8 mouse cellular contexts compared by ENCODE assay signal in genomic region chr1:134062411-134063085, GRCm38 (mm10). TPM values are rescaled to one million over a fixed set of nuclear protein-coding genes. Genes with fewer than 3 reads are reported as not detected.
DNase-seq lines count a peak whose midpoint lies in the region; ATAC-seq and TF ChIP-seq lines count a peak whose summit lies in the region.

No protein-coding gene starts in this region.

- 10% methylated on average over 11 of the region's 11 CpGs for WGBS in hindbrain, postnatal 0 days
- WGBS in midbrain, embryonic 14.5 days: 3% methylated on average over 11 of the region's 11 CpGs

- peak overlapping the region; percentile 95 for H3K27ac ChIP-seq in hindbrain, postnatal 0 days
- peak overlapping the region; percentile 94 for H3K27ac ChIP-seq in midbrain, embryonic 14.5 days (replicated peaks; ENCODE audit: low read depth, low read length)

- H3K27me3 ChIP-seq in erythroblast, embryonic 14.5 days (ENCODE audit: control insufficient read depth): peaks cover 95% of the 10 kb centered on the region
- no peaks in the 10 kb centered on the region for H3K27me3 ChIP-seq in hindbrain, postnatal 0 days (ENCODE audit: insufficient read depth, low read length)
- no peaks in the 10 kb centered on the region for H3K27me3 ChIP-seq in midbrain, embryonic 14.5 days (ENCODE audit: control insufficient read depth, insufficient read depth, low read length)

- DNase-seq in ovary, postnatal 36 days (ENCODE audit: low spot score): peak; percentile 38
- DNase-seq in ovary, adult 18-20 months (ENCODE audit: low spot score): no peak
- peak; percentile 86 for DNase-seq in hindbrain, postnatal 0 days (ENCODE audit: low spot score)
- DNase-seq in midbrain, embryonic 14.5 days: peak; percentile 90
- DNase-seq in adrenal gland, adult 18-20 months (ENCODE audit: low spot score in 2 of 2): no peak

- H3K9ac ChIP-seq in hindbrain, postnatal 0 days (replicated peaks; ENCODE audit: low read length): 0 out of 2 replicates have a peak overlapping the region, but pooled peaks have one; percentile 18
- peak overlapping the region; percentile 39 for H3K9ac ChIP-seq in midbrain, embryonic 14.5 days (replicated peaks; ENCODE audit: low read length)

- TF ChIP-seq CTCF in hindbrain, postnatal 0 days (IDR thresholded peaks at IDR 0.05; ENCODE audit: low read depth): no peak

- H3K9me3 ChIP-seq in erythroblast, embryonic 14.5 days (ENCODE audit: control insufficient read depth, low read length): peaks cover 8% of the 10 kb centered on the region; the same call in 1 of the 2 replicates
- no peaks in the 10 kb centered on the region for H3K9me3 ChIP-seq in hindbrain, postnatal 0 days (ENCODE audit: low read length)
- H3K9me3 ChIP-seq in midbrain, embryonic 14.5 days (ENCODE audit: control insufficient read depth, low read length): no peaks in the 10 kb centered on the region

- peaks cover 86% of the 10 kb centered on the region for H3K4me1 ChIP-seq in erythroblast, embryonic 14.5 days (ENCODE audit: control insufficient read depth)
- peaks cover 43% of the 10 kb centered on the region for H3K4me1 ChIP-seq in hindbrain, postnatal 0 days (ENCODE audit: insufficient read depth, low read length)
- peaks cover 68% of the 10 kb centered on the region for H3K4me1 ChIP-seq in midbrain, embryonic 14.5 days (ENCODE audit: control insufficient read depth, insufficient read depth, low read length)

- peak overlapping the region; percentile 6 for H3K4me3 ChIP-seq in erythroblast, embryonic 14.5 days (replicated peaks)
- H3K4me3 ChIP-seq in hindbrain, postnatal 0 days (ENCODE audit: low read length): 0 out of 2 replicates have a peak overlapping the region, but pooled peaks have one; percentile 0
- H3K4me3 ChIP-seq in midbrain, embryonic 14.5 days (replicated peaks; ENCODE audit: low read depth, low read length): no peak overlapping the region

- H3K36me3 ChIP-seq in erythroblast, embryonic 14.5 days (ENCODE audit: control insufficient read depth): no peaks in the 10 kb centered on the region
- H3K36me3 ChIP-seq in hindbrain, postnatal 0 days (ENCODE audit: insufficient read depth, low read length): no peaks in the 10 kb centered on the region
- no peaks in the 10 kb centered on the region for H3K36me3 ChIP-seq in midbrain, embryonic 14.5 days (ENCODE audit: control insufficient read depth, insufficient read depth, low read length)

- H3K4me2 ChIP-seq in hindbrain, postnatal 0 days (ENCODE audit: low read depth, low read length): peak overlapping the region; percentile 43
- H3K4me2 ChIP-seq in midbrain, embryonic 14.5 days (ENCODE audit: low read length): peak overlapping the region; percentile 80

- no peak for ATAC-seq in erythroblast, adult 5-6 weeks (replicated peaks; ENCODE audit: low FRiP score, poor library complexity, severe bottlenecking)
- peak; percentile 39 for ATAC-seq in hindbrain, postnatal 0 days
- ATAC-seq in midbrain, embryonic 14.5 days (ENCODE audit: low FRiP score, low TSS enrichment): peak; percentile 60
- no peak for ATAC-seq in megakaryocyte, adult 5-6 weeks (ENCODE audit: poor library complexity, severe bottlenecking)

RNA-seq across cellular contexts. Expression of gene Btg2, which starts 16.4 kb away (rescaled TPM):
- 13.2 and 14.8 TPM in 2 replicates for polyA plus RNA-seq in erythroblast, embryonic 14.5 days (2012)
- 173 and 183 TPM in 2 replicates for total RNA-seq in erythroblast, adult 5-6 weeks (2015; ENCODE audit: low replicate concordance)
- total RNA-seq in erythroblast, adult 5-6 weeks (2017; ENCODE audit: low replicate concordance): 354 and 411 TPM in 2 replicates
- total RNA-seq in hindbrain, postnatal 0 days (2014; rRNA removed): 11.2 and 26.1 TPM in 2 replicates
- 13.2 and 14.8 TPM in 2 replicates for polyA plus RNA-seq in hindbrain, postnatal 0 days (2015; fragmentation: Nextera tagmentation; extraction: Ambion mirVana)
- 34.2 and 61.1 TPM in 2 replicates for polyA plus RNA-seq in midbrain, embryonic 14.5 days (2014; fragmentation: Nextera tagmentation; extraction: Ambion mirVana)
- 68.9 and 87.3 TPM in 2 replicates for total RNA-seq in megakaryocyte, adult 5-6 weeks (2015)
- 175 and 189 TPM in 2 replicates for total RNA-seq in megakaryocyte, adult 5-6 weeks (2017)
- 10 to 100 TPM; 23.1 to 32.7 TPM for total RNA-seq in adrenal gland, adult 18-20 months (2021)

RNA-seq across cellular contexts. Expression of gene Fmod, which starts 25.5 kb away (rescaled TPM):
- polyA plus RNA-seq in erythroblast, embryonic 14.5 days (2012): not detected in 2 replicates
- not detected in 2 replicates for total RNA-seq in erythroblast, adult 5-6 weeks (2015; ENCODE audit: low replicate concordance)
- not detected in 2 replicates for total RNA-seq in erythroblast, adult 5-6 weeks (2017; ENCODE audit: low replicate concordance)
- 10.6 and 16.3 TPM in 2 replicates for total RNA-seq in hindbrain, postnatal 0 days (2014; rRNA removed)
- polyA plus RNA-seq in hindbrain, postnatal 0 days (2015; fragmentation: Nextera tagmentation; extraction: Ambion mirVana): 17.0 and 21.8 TPM in 2 replicates
- 0.31 and 6.4 TPM in 2 replicates for polyA plus RNA-seq in midbrain, embryonic 14.5 days (2014; fragmentation: Nextera tagmentation; extraction: Ambion mirVana)
- total RNA-seq in megakaryocyte, adult 5-6 weeks (2015): not detected in 2 replicates
- not detected in 2 replicates for total RNA-seq in megakaryocyte, adult 5-6 weeks (2017)
- total RNA-seq in adrenal gland, adult 18-20 months (2021): 1 to 10 TPM; 6.7 to 9.6 TPM

RNA-seq across cellular contexts. Expression of gene Chit1, which starts 48.5 kb away (rescaled TPM):
- not detected in 2 replicates for polyA plus RNA-seq in erythroblast, embryonic 14.5 days (2012)
- total RNA-seq in erythroblast, adult 5-6 weeks (2015; ENCODE audit: low replicate concordance): 1.3 and 2.9 TPM in 2 replicates
- 0.28 TPM in 1 of 2 replicates, not detected in the other for total RNA-seq in erythroblast, adult 5-6 weeks (2017; ENCODE audit: low replicate concordance)
- total RNA-seq in hindbrain, postnatal 0 days (2014; rRNA removed): 0.14 TPM in 1 of 2 replicates, not detected in the other
- polyA plus RNA-seq in hindbrain, postnatal 0 days (2015; fragmentation: Nextera tagmentation; extraction: Ambion mirVana): 0.46 and 0.48 TPM in 2 replicates
- polyA plus RNA-seq in midbrain, embryonic 14.5 days (2014; fragmentation: Nextera tagmentation; extraction: Ambion mirVana): 0.26 TPM in 1 of 2 replicates, not detected in the other
- 0.16 and 0.83 TPM in 2 replicates for total RNA-seq in megakaryocyte, adult 5-6 weeks (2015)
- 0.07 TPM in 1 of 2 replicates, not detected in the other for total RNA-seq in megakaryocyte, adult 5-6 weeks (2017)
- not detected for total RNA-seq in adrenal gland, adult 18-20 months (2021)

Comparison
In these comparisons a context has a peak if more than half of its experiments do, and no peak if none do; other contexts are left out.
1. DNase-seq: peak in ovary, postnatal 36 days (single experiment), hindbrain, postnatal 0 days (single experiment) and midbrain, embryonic 14.5 days (single experiment); none in ovary, adult 18-20 months (single experiment) and adrenal gland, adult 18-20 months (0 of 2).
2. ATAC-seq: peak in hindbrain, postnatal 0 days (single experiment) and midbrain, embryonic 14.5 days (single experiment); none in erythroblast, adult 5-6 weeks (single experiment) and megakaryocyte, adult 5-6 weeks (single experiment).
3. RNA of gene Fmod, which starts 25.5 kb away (total RNA-seq): 10.6 to 16.3 TPM in hindbrain, postnatal 0 days and 6.7 to 9.6 TPM in adrenal gland, adult 18-20 months; not detected in erythroblast, adult 5-6 weeks and not detected in megakaryocyte, adult 5-6 weeks; every median in the first group is over 4 times any median in the second.